Mouse (Mus musculus): Measurements from ENCODE around the gene Ttk.

The Ttk gene

GRCm38 (mm10) chr9:83905820-83906219 lies 71.3 kb downstream of the Ttk start:
- DNase-seq: no peak

DNA sequence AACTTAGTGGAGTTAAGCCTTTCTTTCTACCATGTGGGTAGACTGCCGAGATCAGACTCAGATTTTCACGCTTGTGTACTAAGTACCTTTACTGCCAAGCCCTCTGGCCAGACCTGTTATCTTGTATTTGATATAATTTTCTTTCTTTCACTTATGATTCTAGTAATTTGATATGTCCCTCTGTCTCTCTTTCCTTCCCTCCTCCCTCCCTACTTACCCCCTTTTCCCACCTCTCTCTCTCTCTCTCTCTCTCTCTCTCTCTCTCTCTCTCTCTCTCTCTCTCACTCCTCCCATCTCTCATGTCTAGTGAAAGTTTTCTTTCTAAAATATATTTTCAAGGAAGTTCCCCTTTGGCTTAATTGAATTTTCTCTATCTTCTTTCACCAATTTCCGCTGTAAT lies 72.5 kb downstream of the Ttk start:
- no peak for DNase-seq

- DNase-seq: no peak
Measured at GRCm38 (mm10) chr9:83909836-83910235, 75.3 kb downstream of the Ttk start.

DNA sequence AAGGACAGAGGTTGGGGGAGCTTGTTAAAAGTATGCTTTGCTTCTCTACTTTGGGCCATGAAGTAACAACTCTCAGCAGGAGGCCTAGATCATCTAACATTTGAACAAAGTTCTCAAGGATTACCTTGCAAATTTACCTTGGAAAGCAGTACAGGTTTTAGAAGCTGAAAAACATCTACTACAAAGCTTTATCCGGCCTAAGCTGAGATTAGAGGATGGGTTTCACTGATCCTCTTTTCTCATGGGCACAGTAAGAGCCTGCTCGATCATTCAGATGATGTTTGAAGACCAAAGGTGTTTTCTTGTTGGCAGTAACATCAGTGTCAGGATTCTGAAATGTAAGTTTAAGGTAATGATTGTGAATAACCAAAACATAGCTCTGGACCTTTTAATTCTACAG lies 76.4 kb downstream of the Ttk start:
- no peak for DNase-seq

All from cerebellum, adult 11-12 months (tissue).